Mouse (Mus musculus) gastrocnemius, postnatal 14 days (tissue): ENCODE results near the gene Chsy1. TPM values are rescaled to one million over a fixed set of nuclear protein-coding genes. Genes with fewer than 3 reads are reported as not detected.
A peak's percentile ranks its signal among the peaks of the same experiment; 100 is the strongest.

Source experiments
- DNase-seq: peaks from one replicate; pipeline ENCODE4 v3.0.0; 2021; ENCODE audit warnings: mixed read lengths
- intact Hi-C: fragments of 180-260 bp; cut with DNase I; formaldehyde crosslinking; loops from one replicate; pipeline ENCODE4 v1.15.1; 2025; ENCODE audit warnings: low total_unique reads
- total RNA-seq, 2 experiments: library from RNA; stranded (reverse); gene quantifications; 2 replicates each; pipeline ENCODE4 v1.2.3; 2021

Chsy1 gene
- total RNA-seq, 2 experiments from 2014 or later, result 6.9 to 7.6 TPM

DNA sequence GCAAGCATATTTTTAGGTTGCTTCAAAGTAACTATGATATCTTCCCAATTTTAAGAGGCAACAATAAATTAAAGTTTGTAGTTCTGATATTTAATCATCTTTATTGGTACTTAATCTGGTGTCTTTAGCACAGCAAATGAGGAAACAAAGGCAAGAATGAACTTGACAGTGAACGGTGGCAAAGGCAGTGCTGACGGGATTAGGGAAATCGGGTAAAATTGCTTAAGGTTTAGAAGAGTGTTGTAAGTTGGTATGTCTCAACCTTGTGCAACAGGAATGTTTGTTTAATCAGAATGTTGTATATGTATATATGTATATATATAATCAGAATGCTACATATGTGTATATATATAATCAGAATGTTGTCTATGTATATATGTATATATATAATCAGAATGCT is 24.8 kb downstream of the Chsy1 start:
- intact Hi-C loops, result no loop called here
- no peak for DNase-seq

DNA sequence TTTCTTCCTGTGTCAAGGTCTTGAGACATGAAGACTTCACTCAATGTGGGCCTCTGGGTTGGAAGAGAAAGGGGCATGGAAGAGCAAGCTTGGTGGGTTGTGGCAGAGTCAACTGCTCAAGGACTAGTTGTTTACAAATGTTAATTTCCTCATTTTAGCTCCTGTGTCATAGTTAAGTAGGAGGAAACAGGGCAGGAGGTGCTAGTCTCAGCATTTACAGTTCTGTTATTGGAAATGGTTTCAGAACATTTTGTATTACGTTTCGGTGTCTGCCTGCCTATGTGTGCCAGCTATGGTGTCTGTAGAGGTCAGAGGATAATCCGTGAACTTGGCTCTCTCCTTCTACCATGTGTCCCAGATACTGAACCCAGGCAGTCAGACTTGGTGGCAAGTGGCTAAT is 26.3 kb downstream of the Chsy1 start:
- intact Hi-C loops, result no loop called here
- DNase-seq, result no peak

DNA sequence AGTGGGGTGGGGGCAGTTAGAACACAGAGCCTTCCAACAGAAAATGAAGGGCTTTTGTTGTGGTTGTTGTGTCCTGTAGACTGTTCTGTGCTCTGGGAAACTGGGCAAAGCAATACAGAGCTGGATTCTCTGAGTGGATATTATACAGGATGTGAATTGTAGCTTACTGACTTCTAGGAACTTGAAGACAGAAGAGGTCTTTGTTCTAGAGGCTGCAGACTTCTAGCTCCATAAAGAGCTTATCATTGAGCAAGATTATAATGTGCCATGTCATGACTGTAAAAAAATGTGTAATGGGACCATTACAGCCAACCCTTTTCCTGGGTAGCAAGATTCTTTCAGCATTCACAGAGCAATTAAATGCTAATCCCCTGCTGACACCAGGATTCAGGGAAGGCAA is 26.9 kb downstream of the Chsy1 start:
- intact Hi-C loops, result no loop called here
- no peak for DNase-seq

DNA sequence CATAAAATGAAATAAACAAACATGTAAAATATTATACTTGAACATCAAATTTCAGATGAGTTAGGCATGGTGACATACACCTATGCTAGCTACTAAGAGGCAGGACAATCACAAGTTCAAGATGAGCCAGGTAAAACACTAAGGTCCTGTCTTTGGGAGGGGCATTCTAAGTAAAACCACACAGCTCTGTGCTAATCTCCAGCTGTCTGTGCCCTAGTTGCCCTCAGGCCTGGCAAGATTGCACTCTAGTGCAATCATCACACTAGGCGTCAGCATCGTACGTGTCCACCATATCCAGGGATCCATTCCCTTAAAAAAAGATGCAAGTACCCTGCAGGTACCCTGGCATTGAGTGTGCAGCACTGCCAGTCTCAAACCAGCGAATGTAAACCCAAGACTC is 28.0 kb downstream of the Chsy1 start:
- no peak for DNase-seq
- intact Hi-C loops, result no loop called here

DNA sequence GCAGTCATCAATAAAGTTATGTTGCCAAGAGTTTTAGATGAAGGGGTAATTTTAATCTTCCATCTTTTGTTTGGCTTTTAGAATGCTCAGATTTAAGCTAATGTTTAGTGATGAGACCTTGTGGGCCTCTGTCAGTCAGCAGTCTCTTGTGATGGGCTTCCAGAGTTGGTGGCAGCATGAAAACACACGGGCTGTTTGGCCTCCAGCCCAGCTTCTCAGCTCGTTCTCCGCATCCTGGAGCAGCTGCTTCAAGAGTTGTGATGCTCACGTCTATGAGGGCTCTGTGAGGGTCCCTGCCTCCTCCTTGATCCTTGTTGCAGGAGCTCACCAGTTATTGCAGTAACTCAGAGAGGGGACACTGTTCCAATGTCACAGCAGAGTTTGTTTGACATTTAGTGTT is 29.0 kb downstream of the Chsy1 start:
- DNase-seq, result no peak
- intact Hi-C loops, result no loop called here

DNA sequence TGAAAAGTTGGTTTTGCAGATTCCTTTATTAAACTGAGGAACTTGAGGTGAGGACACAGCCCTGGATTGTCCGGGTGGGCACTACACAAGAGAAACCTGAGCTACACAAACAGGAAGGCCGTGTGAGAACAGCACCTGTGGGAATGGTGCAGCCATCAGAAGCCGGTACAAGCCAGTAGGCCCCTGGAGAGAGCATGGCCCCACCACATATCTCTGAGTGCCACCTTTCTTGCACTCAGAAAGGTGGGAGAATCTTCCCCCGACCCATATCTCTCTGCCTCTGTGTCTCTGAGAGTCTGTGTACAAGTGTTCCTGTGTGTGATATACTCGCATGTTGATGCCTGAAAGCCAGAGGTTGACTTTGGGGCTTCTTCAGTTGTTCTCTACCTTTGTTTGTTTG is 29.6 kb downstream of the Chsy1 start:
- intact Hi-C loops, result no loop called here

DNA sequence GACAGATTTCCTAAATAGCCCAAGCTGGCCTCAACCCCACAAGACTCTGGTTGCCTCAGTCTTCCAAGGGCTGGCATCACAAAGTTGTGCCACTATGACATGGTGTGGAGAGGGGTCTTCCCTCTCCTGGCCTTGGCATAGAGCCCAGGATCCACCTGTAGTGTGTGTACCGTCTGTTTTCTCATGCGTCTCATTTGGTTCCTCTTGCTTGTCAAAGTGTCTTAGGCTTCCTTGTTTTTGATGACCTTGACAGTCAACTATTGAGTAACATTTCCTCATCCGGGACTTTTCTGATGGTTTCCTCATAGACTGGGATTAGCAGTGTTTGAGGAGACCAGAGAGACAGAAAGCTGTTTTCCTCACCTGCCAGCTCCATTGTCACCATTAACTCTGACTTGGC is 30.8 kb downstream of the Chsy1 start:
- no peak for DNase-seq
- intact Hi-C loops, result no loop called here

More for the DNA sequence above, 29.6 kb downstream of the Chsy1 start:
- DNase-seq, result no peak

DNA sequence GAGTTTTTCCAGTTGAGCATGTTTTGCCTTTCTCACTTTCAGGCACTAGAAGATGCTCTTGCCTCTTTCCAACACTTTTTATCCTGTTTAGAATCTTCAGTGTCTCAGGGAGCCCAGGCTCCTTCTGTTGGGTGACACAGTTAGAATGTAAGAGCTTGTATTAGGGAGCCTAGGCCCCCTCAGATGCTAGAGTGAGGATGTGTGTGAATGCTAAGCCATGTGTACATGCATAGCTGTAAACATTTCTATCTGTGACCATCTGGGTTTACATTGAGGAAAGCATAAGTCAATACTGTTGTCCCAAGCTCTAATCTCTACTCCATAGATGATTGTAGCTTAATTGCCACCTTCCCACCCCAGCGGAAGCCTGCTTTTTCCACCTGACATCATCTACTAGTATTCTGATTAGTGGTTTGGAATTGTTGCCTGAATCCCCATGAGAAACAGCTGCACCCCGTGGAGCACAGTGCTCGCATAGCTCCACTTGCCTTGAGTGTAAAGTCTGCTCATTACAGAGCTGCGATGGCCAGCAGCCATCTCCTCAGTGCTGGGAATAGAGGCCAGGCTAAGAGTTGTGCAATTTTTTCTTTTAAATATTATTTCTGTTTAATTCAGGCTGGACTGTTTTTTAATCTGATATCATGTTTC is 31.7 kb downstream of the Chsy1 start:
- intact Hi-C loops, result no loop called here
- DNase-seq, result peak; percentile 19

DNA sequence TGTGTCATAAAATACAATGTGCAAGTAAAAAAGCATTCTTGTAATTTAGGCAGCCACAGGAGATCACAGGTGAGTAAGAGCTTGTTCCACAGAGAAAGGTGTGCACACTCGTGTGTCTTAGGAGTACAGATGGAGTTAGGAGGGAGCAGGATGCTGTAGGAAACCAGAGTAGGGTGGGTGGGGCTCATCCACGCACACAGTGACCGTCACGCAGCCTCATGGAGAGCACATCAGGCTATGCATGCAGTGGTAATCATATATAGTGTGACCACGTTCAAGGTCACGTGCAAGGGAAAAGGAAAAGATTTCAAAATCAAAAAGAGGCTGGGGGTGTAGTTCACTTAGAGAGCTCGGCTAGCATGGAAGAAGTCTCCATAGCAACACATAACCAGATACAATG is 33.2 kb downstream of the Chsy1 start:
- intact Hi-C loops, result no loop called here

DNA sequence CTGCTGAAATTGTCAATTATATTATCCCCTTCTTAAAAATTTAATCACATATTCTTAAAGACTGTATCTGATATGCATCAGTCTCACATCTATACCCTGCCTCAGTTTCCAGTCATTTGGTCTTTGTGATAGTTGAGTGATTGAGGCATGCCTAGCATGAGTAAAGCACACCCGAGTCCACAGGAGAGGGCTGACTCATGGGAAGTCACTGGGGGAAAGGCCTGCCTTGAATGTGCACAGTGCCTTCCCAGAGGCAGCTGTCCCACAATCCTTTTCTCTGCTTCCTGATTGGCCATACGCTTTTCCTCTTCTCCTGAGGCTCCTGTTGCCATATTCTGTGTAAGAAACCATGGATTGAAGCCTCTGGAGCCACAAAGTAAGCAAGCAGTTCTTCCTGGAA is 35.2 kb downstream of the Chsy1 start:
- DNase-seq, result no peak
- intact Hi-C loops, result no loop called here

More for the DNA sequence above, 33.2 kb downstream of the Chsy1 start:
- no peak for DNase-seq

DNA sequence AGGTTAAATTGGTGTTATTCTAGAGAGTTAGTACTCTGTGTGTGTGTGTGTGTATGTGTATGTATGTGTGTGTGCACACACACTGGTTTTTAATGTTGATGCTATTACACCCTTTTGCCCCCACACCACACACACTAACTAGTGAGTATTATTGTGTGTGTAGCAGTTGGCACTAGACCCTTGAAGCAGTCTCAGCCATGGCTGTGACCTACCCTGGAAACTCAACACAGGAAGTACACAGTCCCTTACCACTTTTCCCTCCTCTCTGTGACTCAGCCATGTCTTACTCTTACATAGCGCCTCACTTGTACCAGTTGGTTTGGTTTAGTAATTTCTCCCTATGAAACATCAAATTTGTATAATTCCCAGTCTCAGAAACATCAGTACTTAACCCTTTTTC is 37.8 kb downstream of the Chsy1 start:
- no peak for DNase-seq
- intact Hi-C loops, result no loop called here

DNA sequence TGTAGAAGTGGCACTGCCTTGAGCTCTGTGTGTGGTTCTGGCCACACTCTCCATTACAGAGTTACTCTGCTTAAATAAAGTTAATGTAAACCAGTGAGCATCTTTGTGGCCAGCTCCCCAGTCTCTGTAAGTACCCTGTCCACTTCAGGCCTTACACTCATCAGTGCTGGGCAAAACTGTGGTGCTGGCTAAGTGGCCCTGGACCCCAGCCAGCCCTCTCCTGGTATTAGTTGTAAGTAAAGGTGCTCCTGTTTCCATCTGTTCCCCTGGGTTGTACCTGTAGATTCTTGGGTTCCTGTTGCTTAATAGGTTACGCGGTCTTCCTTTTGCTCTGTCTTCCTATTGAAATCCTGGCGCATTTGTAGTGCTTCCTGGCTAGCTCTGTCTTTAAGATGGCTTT is 38.5 kb downstream of the Chsy1 start:
- no peak for DNase-seq
- intact Hi-C loops, result no loop called here

DNA sequence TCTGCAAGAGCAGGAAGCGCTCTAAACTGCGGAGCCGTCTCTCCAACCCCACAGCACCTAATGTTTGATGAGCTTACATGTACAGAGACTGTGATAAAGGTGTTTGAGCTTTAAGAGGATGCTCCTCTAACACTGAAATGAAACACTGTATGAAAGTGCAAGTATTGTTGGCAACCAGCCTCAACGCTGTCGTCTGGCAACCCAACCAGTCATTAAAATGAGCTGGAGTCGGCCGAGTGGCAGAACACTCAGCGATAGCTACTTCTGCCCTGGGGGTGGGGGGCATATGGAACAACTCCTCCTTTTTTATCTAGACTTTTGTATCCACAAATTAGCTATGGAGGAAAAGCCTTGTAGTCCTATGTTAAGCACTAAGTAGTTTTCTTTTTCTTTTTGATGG is 40.2 kb downstream of the Chsy1 start:
- no peak for DNase-seq
- intact Hi-C loops, result no loop called here

DNA sequence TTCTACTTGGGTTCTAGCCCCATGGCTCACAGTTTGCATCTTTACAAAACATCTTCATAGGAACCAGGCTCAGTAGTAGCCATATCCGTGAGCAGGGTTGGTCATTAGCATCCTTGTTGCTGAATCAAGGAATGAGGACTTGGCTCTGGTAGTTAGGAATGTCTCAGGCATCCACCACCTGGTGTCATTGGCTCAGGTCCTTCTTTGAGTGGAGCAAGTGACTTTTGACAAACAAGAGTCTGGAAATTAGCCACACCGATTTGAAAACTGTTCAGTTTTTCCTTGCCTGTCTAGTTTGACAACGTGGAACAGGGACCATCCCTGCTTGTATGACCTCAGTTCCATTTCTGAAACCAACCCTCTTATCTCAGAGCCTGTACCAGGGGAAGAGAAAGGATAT is 41.1 kb downstream of the Chsy1 start:
- no peak for DNase-seq
- intact Hi-C loops, result no loop called here

DNA sequence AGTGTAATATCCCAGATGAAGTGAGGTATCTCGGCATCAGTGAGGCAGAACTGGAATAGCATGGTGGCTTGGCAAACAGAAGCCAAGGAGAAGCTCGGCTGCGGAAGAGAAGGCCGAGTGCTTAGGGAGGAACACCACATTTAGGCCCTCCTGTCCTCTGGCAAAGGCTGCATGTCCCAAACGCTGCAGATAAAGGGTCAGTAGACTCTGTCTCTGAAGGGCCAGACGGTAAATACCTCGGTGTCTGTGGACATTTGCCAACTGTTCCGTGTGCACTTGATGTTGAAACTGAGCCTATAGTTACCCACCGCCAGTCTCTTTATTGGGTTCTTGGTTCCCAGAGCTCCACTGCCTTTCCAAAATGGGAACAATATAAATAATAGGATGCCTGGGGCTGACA is 48.1 kb downstream of the Chsy1 start:
- no peak for DNase-seq
- intact Hi-C loops, result no loop called here

DNA sequence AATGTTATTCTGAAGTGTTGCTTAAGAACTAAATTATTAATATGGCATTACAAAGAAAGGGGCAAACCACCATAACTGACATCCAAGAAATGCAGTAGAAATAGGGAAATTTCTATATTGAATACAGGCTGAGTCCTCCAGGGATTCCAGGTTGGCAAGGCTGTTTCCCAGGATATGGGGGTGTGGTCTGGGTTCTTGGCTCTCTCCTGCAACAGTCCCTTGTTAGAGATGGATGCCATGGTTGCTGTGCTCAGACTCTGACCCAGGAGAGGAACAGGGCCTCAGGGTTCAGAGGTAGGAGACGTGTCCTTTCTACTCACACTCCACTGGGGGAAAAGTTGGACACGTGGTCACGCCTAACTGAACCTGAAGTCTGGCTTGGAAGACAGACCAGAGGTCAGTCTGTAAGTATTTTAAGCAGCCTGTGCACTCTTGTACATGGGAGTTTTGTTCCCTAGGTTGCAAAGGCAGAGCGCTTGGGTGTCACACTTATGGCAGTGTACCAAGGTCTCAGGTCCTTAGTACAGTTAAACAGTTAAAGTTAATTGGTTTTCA is 48.6 kb downstream of the Chsy1 start:
- intact Hi-C loops, result no loop called here

DNA sequence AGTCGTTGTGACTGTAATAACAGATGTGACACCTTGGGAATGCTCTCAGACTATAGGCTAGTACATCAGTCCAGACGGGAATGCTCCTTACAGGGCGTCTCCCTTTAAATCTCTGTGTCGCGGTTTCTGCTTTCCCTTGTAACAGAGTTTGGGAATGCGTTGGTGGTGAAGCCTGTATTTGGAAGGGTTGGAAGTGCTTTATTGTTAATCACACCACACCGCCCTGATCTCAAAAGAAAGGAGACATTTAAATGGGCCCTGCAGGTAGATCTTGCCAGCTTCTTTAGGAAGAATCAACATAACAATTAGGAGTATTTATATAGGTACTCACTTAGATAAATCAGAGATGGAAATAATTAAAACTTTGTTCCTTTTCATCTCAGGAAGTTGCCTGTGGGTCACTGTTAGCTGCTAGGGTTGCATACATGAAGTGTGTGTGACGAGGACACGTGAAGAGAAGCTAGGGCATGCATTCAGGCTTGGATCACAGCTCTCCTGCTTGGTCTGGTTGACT is 49.4 kb downstream of the Chsy1 start:
- intact Hi-C loops, result no loop called here
- no peak for DNase-seq

More for the DNA sequence above, 48.6 kb downstream of the Chsy1 start:
- no peak for DNase-seq

DNA sequence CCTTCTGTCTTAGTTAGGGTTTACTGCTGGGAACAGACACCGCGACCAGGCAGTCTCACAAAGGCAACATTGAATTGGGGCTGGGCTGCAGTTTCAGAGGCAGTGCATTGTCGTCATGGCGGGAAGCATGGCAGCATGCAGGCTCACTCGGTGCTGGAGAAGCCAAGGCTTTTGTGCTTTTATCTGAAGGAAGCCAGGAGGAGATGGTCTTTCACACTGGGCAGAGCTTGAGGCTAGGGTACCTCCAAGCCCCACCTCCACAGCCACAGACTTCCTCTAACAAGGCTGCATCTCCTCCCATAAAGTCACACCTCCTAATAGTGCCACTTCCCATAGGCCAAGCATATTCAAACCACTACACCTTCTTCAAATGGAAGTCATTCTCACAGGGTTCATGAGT is 50.6 kb downstream of the Chsy1 start:
- intact Hi-C loops, result loop anchor here (10.0 kb wide), 1 partner anchor 255 kb away; no protein-coding TSS in a partner anchor
- DNase-seq, result no peak

DNA sequence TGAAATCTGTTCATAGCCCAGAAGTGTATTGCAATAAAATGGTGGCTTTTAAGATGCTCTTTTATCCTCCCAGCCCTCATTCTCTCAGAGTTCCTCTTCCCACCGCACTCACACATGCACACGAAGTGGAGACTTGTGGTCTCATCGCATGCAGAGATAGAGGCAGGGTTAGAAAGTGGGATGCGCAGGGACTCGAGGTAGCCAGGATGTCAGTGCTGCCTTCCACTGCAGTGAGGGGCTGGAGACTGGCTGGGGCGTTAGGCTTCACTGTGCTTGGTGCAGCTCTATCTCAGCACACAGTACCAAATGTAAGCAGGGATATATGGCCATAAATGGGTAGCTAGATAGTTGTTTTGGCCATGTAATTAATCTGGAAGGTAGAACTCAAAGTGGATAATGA is 52.5 kb downstream of the Chsy1 start:
- intact Hi-C loops, result loop anchor here (10.0 kb wide), 1 partner anchor 257 kb away; no protein-coding TSS in a partner anchor
- DNase-seq, result no peak

DNA sequence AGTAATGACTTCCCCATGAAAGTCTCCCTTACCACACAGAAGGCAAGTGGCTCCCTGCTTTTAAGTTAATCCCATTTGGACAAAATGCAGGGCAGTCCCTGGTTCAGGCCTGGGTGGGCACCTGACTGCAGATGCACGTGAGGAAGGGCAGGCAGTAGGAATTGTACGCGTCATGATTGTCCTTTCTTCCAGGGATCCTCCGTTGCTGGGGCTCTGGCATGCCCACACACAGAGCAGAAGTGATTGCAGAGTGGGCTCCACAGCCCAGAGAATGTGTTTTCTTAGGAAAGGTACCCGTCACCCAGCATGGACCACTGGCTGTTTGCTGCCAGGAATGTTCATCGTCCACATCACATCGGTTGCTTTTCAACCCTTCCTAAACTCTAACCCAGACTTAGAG is 53.2 kb downstream of the Chsy1 start:
- intact Hi-C loops, result loop anchor here (10.0 kb wide), 1 partner anchor 258 kb away; no protein-coding TSS in a partner anchor
- DNase-seq, result no peak

DNA sequence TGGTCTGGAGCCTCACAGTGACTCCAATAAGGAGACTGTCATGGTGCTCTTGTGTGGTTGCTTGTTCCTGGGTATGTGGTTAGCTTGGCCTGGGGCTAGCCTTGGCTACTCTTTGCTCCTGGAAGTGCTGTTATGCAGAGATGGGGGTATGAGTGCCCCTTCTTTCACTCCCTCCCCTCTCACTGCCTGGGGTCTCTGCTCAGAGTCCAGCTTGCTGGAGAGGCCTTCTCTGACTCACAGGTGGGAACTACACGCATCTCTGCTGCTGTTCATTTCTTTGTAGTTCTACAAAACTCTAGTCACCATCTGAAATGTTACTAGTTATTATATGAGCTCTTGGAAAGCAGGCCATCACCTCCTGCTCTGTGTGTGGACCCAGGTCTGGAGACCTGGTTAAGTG is 53.7 kb downstream of the Chsy1 start:
- DNase-seq, result no peak
- intact Hi-C loops, result loop anchor here (10.0 kb wide), 1 partner anchor 258 kb away; no protein-coding TSS in a partner anchor
